Mouse (Mus musculus) erythroblast, embryonic 14.5 days (primary cell): ENCODE measurements around the gene Abhd17c.

ENCODE experiments used
- GATA1 ChIP-seq: IDR thresholded peaks from 2 replicates; pipeline ENCODE4 v1.6.1; 2012; ENCODE audit warnings: low read length, inconsistent platforms, mixed read lengths
- TAL1 ChIP-seq: IDR thresholded peaks from 3 replicates; pipeline ENCODE4 v1.6.1; 2012; ENCODE audit warnings: low read length, inconsistent platforms, mixed read lengths

- no peak for TF ChIP-seq TAL1
- no peak for TF ChIP-seq GATA1
Measured at GRCm38 (mm10) chr7:84117543-84118122, 34.1 kb downstream of the Abhd17c start.
